Mouse (Mus musculus): ENCODE results near the gene Sec23ip. TPM values are rescaled to one million over a fixed set of nuclear protein-coding genes. Genes with fewer than 3 reads are reported as not detected.

The Sec23ip gene
- polyA plus RNA-seq, 1 experiment from 2014 or later = 32.8 TPM

DNA sequence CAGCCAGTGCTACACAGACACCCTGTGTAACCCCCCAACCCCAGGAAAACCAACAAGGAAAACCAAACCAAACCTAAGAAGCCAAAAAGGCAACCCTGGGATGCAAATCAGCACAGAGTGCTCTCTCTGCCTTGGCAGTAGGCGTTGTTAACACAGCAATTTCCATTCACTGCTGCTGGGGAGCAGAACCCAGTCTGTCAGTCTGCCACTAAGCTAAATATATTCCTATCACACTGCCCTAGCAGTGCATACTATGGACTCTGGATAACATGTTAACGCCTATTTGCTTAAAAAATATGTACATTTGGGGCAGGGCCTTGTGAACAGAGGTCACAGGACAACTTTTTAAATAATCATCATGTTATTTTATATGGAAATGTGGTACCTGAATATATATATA is 13.2 kb upstream of the Sec23ip start:
- 72% methylated on average over 2 of the region's 2 CpGs for WGBS
- H3K4me1 ChIP-seq (ENCODE audit: control insufficient read depth, insufficient read depth, low read depth, low read length) = no peaks in the 10 kb centered on the region; the same call in 1 of the 2 replicates

DNA sequence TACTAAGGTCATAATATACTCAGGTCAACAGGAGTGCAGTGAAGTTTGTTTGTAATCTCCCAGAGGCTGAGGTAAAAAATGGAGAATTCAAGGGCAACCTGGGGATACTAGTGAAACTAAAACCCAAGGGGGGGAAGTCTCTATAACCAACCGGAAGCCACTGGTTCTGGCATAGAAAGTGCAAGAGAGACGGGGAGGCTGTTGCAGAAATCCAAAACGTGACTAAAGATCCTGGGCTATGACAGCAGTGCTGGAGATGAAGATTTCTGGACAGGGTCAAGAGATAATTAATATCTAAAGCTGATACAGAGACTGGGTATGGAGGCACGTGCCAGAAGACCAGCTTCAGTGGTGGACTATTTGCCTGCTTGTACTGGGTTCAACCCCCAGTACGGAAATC is 6.7 kb upstream of the Sec23ip start:
- H3K4me2 ChIP-seq (ENCODE audit: low read length) = peak overlapping the region; percentile 63; the same call in 1 of the 2 replicates
- H3K27me3 ChIP-seq (replicated peaks; ENCODE audit: control insufficient read depth, insufficient read depth, low read length) = no peaks in the 10 kb centered on the region
- no peak for ATAC-seq
- H3K4me3 ChIP-seq (ENCODE audit: low read length) = no peak overlapping the region
- no peaks in the 10 kb centered on the region for H3K9me3 ChIP-seq (ENCODE audit: control insufficient read depth, low read length)
- H3K27ac ChIP-seq (ENCODE audit: low read depth, low read length) = no peak overlapping the region
- H3K36me3 ChIP-seq (ENCODE audit: control insufficient read depth, insufficient read depth, low read length) = no peaks in the 10 kb centered on the region
- 80% methylated on average over 5 of the region's 5 CpGs for WGBS
- peaks cover 16% of the 10 kb centered on the region for H3K4me1 ChIP-seq (ENCODE audit: control insufficient read depth, insufficient read depth, low read depth, low read length)
- H3K9ac ChIP-seq (ENCODE audit: low read depth, low read length) = no peak overlapping the region

More for the DNA sequence above, 13.2 kb upstream of the Sec23ip start:
- no peaks in the 10 kb centered on the region for H3K27me3 ChIP-seq (replicated peaks; ENCODE audit: control insufficient read depth, insufficient read depth, low read length)
- H3K4me2 ChIP-seq (ENCODE audit: low read length) = no peak overlapping the region
- ATAC-seq = no peak
- H3K36me3 ChIP-seq (ENCODE audit: control insufficient read depth, insufficient read depth, low read length) = no peaks in the 10 kb centered on the region
- H3K27ac ChIP-seq (ENCODE audit: low read depth, low read length) = no peak overlapping the region
- H3K9me3 ChIP-seq (ENCODE audit: control insufficient read depth, low read length) = no peaks in the 10 kb centered on the region
- H3K4me3 ChIP-seq (ENCODE audit: low read length) = no peak overlapping the region
- no peak overlapping the region for H3K9ac ChIP-seq (ENCODE audit: low read depth, low read length)

DNA sequence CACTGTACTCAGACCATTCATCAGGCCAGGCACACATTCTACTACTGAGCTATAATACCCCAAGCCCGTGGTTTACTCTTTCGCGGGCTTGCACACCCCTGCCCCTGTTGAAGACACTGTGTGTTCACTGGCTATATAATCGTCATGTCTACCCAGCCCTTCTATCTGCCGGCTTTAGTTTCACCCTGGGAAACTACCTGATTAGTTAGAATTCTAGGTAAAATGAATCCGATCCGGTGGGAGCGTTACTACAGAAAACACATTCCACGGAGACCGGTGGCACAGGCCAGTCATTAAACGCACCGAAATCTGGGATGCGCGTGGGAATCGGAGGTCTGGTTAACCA is 5.7 kb upstream of the Sec23ip start:
- no peaks in the 10 kb centered on the region for H3K9me3 ChIP-seq (ENCODE audit: control insufficient read depth, low read length)
- 2% methylated on average over 15 of the region's 15 CpGs for WGBS
- H3K4me3 ChIP-seq (ENCODE audit: low read length) = peak overlapping the region; percentile 99

DNA sequence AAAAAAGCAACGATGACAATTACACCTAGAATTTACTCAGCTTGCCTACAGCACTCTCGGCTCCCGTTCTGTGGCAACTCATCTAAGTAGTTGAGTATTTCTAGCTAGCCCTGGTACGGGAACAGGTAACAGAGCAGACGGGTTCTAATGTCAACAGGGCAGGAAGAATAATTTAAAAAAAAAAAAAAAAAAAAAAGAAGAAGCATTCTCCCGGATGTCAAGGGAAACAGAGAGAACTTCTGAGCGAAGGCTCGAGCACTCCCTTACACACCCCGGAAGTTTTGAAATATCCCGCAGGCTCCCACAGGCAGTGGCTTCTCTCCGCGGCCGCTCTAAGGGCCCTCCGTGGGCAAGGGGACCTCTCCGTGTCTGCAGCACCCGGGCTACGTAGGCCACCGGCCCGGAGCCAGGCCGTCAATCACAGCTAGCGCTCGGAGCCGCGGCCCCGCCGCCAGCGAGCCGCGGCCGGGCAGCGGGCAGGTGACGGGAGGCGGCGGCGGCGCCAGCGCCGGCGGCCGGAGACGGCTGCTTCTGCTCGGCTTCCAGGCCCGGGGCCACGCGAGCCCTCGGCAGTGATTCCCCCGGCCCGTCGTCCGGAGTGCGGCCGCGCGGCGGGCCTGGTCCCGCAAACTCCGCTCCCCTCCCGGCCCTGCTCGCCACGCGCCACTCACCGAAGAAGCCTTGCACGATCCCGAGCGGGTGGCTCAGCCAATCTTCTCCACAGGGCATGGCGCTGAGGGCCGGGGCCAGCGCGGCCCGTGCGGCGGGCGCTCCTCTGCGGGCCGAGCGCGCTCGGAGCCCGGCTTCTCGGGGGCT is 5.1 kb upstream of the Sec23ip start:
- Histone ChIP-seq H3K27me3 (replicated peaks; ENCODE audit: control insufficient read depth, insufficient read depth, low read length) (no peaks in the 10 kb centered on the region), H3K4me3 (ENCODE audit: low read length) (peak overlapping the region; percentile 99), H3K9me3 (ENCODE audit: control insufficient read depth, low read length) (no peaks in the 10 kb centered on the region), H3K4me2 (ENCODE audit: low read length) (peak overlapping the region; percentile 63), H3K9ac (ENCODE audit: low read depth, low read length) (peak overlapping the region; percentile 94), H3K27ac (ENCODE audit: low read depth, low read length) (peak overlapping the region; percentile 89), H3K4me1 (ENCODE audit: control insufficient read depth, insufficient read depth, low read depth, low read length) (peaks cover 21% of the 10 kb centered on the region), H3K36me3 (ENCODE audit: control insufficient read depth, insufficient read depth, low read length) (no peaks in the 10 kb centered on the region)
- ATAC-seq = peak; percentile 43
- WGBS = under 1% methylated on average over 65 of the region's 80 CpGs

More for the DNA sequence above, 5.7 kb upstream of the Sec23ip start:
- no peaks in the 10 kb centered on the region for H3K27me3 ChIP-seq (replicated peaks; ENCODE audit: control insufficient read depth, insufficient read depth, low read length)
- H3K9ac ChIP-seq (ENCODE audit: low read depth, low read length) = peak overlapping the region; percentile 94
- peak overlapping the region; percentile 63 for H3K4me2 ChIP-seq (ENCODE audit: low read length)
- H3K36me3 ChIP-seq (ENCODE audit: control insufficient read depth, insufficient read depth, low read length) = no peaks in the 10 kb centered on the region
- peaks cover 18% of the 10 kb centered on the region for H3K4me1 ChIP-seq (ENCODE audit: control insufficient read depth, insufficient read depth, low read depth, low read length)
- no peak overlapping the region for H3K27ac ChIP-seq (ENCODE audit: low read depth, low read length)
- no peak for ATAC-seq

DNA sequence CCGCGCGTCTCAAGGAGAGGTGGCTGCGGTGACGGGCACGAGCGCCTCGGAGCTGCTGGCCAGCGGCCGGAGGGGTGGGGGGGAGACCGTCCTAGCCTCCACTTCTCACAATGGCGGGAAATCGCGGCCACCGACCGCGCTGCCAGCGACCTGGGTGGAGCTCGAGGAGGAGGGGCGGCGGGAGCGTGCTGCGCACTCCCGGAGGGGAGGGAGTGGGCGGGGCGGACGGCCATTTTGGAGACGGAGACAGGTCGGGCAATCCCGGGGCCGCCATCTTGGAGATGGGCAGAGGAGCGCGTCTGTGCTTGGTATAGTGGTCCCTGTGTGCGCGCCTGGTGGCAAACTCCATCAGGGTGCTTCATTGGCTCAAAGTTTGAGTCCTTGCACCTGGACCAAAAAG is 4.4 kb upstream of the Sec23ip start, which contains the start of gene Mcmbp:
Gene Mcmbp (minus strand): TSS at position 162 of the 400 bp plus-strand sequence.
- Histone ChIP-seq H3K27ac (ENCODE audit: low read depth, low read length) (peak within 1 kb of the TSS; percentile 89), H3K4me2 (ENCODE audit: low read length) (peak within 1 kb of the TSS; percentile 67), H3K4me1 (ENCODE audit: control insufficient read depth, insufficient read depth, low read depth, low read length) (peaks cover 22% of the 10 kb centered on the region), H3K4me3 (ENCODE audit: low read length) (peak within 1 kb of the TSS; percentile 99), H3K9me3 (ENCODE audit: control insufficient read depth, low read length) (no peaks in the 10 kb centered on the region), H3K27me3 (replicated peaks; ENCODE audit: control insufficient read depth, insufficient read depth, low read length) (no peaks in the 10 kb centered on the region), H3K9ac (ENCODE audit: low read depth, low read length) (peak within 1 kb of the TSS; percentile 94), H3K36me3 (ENCODE audit: control insufficient read depth, insufficient read depth, low read length) (no peaks in the 10 kb centered on the region)
- WGBS = 0% methylated on average over 27 of the region's 35 CpGs
- peak; percentile 86 for ATAC-seq

DNA sequence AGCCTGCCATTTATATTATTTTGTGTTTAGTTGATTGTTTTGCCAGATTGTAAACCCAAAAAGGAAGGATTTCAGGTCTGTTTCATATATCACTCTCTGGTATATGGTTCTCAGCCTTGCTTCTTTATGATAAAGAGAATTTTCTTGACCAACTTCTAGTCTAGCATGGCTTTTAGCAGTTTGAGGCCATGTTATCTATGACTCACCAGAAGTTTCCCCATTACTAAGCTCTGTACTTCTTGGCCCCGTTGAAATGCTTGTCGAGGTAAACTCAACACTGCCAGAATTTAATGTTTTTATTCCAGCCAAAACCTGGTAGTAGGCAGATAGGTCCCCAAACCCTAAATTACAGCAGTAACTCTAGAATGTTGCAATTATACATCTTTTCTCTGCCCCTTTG is 845 bp upstream of the Sec23ip start:
- no peaks in the 10 kb centered on the region for H3K36me3 ChIP-seq (ENCODE audit: control insufficient read depth, insufficient read depth, low read length)
- no peak for ATAC-seq
- peaks cover 31% of the 10 kb centered on the region for H3K4me1 ChIP-seq (ENCODE audit: control insufficient read depth, insufficient read depth, low read depth, low read length)
- H3K4me2 ChIP-seq (ENCODE audit: low read length) = peak overlapping the region; percentile 88
- 70% methylated on average over 2 of the region's 2 CpGs for WGBS
- H3K9ac ChIP-seq (ENCODE audit: low read depth, low read length) = no peak overlapping the region; the same call in 1 of the 2 replicates
- H3K4me3 ChIP-seq (ENCODE audit: low read length) = peak overlapping the region; percentile 100
- H3K27me3 ChIP-seq (replicated peaks; ENCODE audit: control insufficient read depth, insufficient read depth, low read length) = no peaks in the 10 kb centered on the region
- H3K9me3 ChIP-seq (ENCODE audit: control insufficient read depth, low read length) = no peaks in the 10 kb centered on the region
- no peak overlapping the region; the same call in 1 of the 2 replicates for H3K27ac ChIP-seq (ENCODE audit: low read depth, low read length)

DNA sequence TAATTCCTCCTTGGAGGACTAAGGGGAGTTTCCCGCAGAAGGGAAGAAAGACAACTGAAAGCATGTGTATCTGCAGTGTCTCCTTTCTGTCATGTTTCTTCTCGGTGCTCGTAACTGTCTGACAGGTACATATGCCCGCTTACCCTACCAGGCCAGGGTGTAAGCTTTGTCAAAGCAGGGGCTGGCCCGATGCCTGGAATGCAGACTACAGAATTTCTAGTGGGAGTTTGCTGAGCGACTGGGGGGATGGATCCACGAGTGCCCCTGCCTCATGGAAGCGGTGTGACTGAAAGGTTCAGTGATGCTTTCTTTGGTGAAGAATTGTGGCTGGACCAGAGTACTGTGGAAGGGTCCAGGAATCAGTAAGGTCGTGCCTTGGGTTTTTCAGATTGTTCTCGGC is 1.4 kb downstream of the Sec23ip start:
- ATAC-seq = no peak
- H3K27ac ChIP-seq (ENCODE audit: low read depth, low read length) = no peak overlapping the region
- no peaks in the 10 kb centered on the region for H3K9me3 ChIP-seq (ENCODE audit: control insufficient read depth, low read length)
- no peaks in the 10 kb centered on the region for H3K27me3 ChIP-seq (replicated peaks; ENCODE audit: control insufficient read depth, insufficient read depth, low read length)
- peak overlapping the region; percentile 86 for H3K4me2 ChIP-seq (ENCODE audit: low read length)
- WGBS = 92% methylated on average over 10 of the region's 10 CpGs
- H3K4me3 ChIP-seq (ENCODE audit: low read length) = no peak overlapping the region
- peaks cover 26% of the 10 kb centered on the region for H3K4me1 ChIP-seq (ENCODE audit: control insufficient read depth, insufficient read depth, low read depth, low read length)
- peaks cover 2% of the 10 kb centered on the region; the same call in 1 of the 2 replicates for H3K36me3 ChIP-seq (ENCODE audit: control insufficient read depth, insufficient read depth, low read length)
- H3K9ac ChIP-seq (ENCODE audit: low read depth, low read length) = no peak overlapping the region

DNA sequence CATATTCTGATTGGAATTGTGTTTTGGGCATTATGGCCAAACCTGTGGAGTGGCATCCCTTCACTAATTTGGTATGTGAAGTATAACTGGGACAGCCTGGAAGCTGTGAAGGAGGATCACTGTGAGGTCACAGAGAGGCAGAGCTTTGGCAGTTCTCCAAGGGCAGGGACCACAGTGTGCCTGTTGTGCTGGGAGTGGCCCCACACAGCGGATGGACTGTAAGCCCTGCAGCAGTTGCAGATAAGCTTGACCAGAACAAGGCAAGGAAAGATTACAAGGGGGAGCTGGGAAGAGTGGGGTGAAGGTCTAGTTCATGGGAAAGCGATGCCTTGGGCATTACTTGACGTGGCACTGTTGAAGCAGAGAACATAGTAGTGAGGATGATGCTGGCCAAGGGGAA is 4.0 kb downstream of the Sec23ip start:
- Histone ChIP-seq H3K27me3 (replicated peaks; ENCODE audit: control insufficient read depth, insufficient read depth, low read length) (no peaks in the 10 kb centered on the region), H3K4me3 (ENCODE audit: low read length) (no peak overlapping the region), H3K4me2 (ENCODE audit: low read length) (no peak overlapping the region), H3K36me3 (ENCODE audit: control insufficient read depth, insufficient read depth, low read length) (peaks cover 8% of the 10 kb centered on the region), H3K4me1 (ENCODE audit: control insufficient read depth, insufficient read depth, low read depth, low read length) (peaks cover 26% of the 10 kb centered on the region), H3K9ac (ENCODE audit: low read depth, low read length) (no peak overlapping the region), H3K27ac (ENCODE audit: low read depth, low read length) (no peak overlapping the region), H3K9me3 (ENCODE audit: control insufficient read depth, low read length) (no peaks in the 10 kb centered on the region)
- ATAC-seq = no peak
- 70% methylated on average over 3 of the region's 3 CpGs for WGBS

DNA sequence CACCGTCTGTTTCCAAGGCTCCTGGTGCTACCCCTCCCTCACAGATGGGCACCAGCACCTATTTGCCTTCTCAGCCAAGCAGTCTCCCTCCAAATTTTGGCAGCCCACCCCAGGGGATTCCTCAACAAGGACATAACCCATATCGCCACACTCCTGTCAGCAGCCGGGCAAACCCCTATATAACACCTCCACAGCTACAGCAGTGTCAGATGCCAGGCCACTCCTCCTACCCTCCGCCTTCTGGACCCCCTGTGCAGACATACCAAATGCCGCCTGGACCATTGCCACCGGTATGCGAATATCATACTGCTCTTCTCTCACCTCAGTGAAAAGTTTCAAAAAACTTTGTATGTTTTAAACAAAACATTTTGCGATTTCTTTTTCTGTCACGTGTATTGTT is 5.6 kb downstream of the Sec23ip start:
- 84% methylated on average over 9 of the region's 9 CpGs for WGBS
- Histone ChIP-seq H3K4me2 (ENCODE audit: low read length) (no peak overlapping the region), H3K9me3 (ENCODE audit: control insufficient read depth, low read length) (no peaks in the 10 kb centered on the region), H3K27ac (ENCODE audit: low read depth, low read length) (no peak overlapping the region), H3K4me3 (ENCODE audit: low read length) (no peak overlapping the region), H3K27me3 (replicated peaks; ENCODE audit: control insufficient read depth, insufficient read depth, low read length) (no peaks in the 10 kb centered on the region), H3K4me1 (ENCODE audit: control insufficient read depth, insufficient read depth, low read depth, low read length) (peaks cover 20% of the 10 kb centered on the region), H3K9ac (ENCODE audit: low read depth, low read length) (no peak overlapping the region), H3K36me3 (ENCODE audit: control insufficient read depth, insufficient read depth, low read length) (peaks cover 22% of the 10 kb centered on the region)
- no peak for ATAC-seq
